Mouse (Mus musculus) cerebellum, adult 2 months (tissue): ENCODE measurements at regions not wholly inside any gene's neighbourhood (a gene's known extent, or its start where the extent isn't known, plus 50 kb on each side); places are given as distances from the start of the nearest gene placed in this dataset.

Experiments used
- CTCF ChIP-seq: fragments of 200-500 bp; IDR thresholded peaks from 2 replicates; pipeline ENCODE4 v1.5.1; 2011; ENCODE audit warnings: low read depth, mild to moderate bottlenecking, control low read depth, low read length, moderate library complexity, borderline replicate concordance; ENCODE audit not compliant: insufficient read depth
- POLR2A ChIP-seq: fragments of 200-500 bp; IDR thresholded peaks from 2 replicates; pipeline ENCODE4 v1.6.1; 2011; ENCODE audit warnings: low read length, control low read depth, borderline replicate concordance; ENCODE audit not compliant: insufficient read depth

DNA sequence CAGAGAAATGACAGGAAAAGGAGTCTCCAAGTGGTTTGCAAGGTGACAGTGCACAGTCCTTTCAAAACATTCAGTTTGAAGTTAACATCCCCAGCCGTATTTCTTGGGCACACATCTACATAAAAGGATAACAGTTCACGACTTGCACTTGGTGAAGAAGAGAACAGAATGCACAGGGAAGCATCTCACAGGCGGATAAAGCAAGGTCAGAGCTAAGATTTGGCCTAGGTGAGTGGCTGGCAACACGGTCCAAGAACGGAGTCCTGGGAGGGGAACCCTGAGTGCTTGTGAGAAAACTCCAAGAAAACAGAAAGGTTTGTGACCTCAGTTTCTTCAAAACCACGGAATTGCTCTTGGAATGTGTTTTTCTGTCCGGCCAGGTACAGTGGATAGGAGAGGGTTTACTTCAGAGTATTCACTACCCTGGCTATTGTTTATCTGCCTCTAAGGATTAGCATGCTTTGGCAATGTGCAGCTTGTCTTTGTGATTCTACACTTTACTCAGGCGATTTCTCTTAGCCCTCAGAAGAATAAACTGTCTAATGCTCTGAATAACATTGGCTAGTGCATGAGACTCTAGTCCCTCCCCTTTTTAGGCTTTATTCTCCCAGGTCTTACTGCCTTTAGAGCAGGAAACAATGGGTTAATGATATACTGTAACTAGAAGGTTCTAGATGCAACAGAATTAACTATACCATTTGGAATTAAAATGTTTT is 73.4 kb upstream of the Chd2 start:
- no peak for TF ChIP-seq CTCF
- no peak for TF ChIP-seq POLR2A
